Mouse (Mus musculus) heart, embryonic 14.5 days (tissue): ENCODE measurements around the gene Elovl7. TPM values are rescaled to one million over a fixed set of nuclear protein-coding genes. Genes with fewer than 3 reads are reported as not detected.

Experiments
- ATAC-seq: fragments of 200-750 bp; cut with Nextera tagmentation; 2 replicates; pipeline ENCODE4 v1.8.0; 2017; ENCODE audit warnings: low read depth, moderate TSS enrichment; ENCODE audit not compliant: insufficient number of reproducible peaks, insufficient read depth, low FRiP score
- H3K27ac ChIP-seq, 2 experiments: fragments of 200-500 bp in 1 of 2; fragments of 300-500 bp in 1 of 2; sonication (generic) in 1 of 2; replicated peaks in 1 of 2; 2 replicates each; pipeline ENCODE4 v1.5.1; 2012 to 2014; ENCODE audit warnings: low read depth in 2 of 2, low read length in 2 of 2, control low read depth in 1 of 2, mild to moderate bottlenecking in 1 of 2, mixed read lengths in 1 of 2; ENCODE audit not compliant: control insufficient read depth in 1 of 2, insufficient read depth in 1 of 2
- H3K27me3 ChIP-seq: fragments of 300-500 bp; sonication (generic); 2 replicates; pipeline ENCODE4 v1.6.1; 2014; ENCODE audit warnings: mild to moderate bottlenecking, low read length, control low read depth; ENCODE audit not compliant: control insufficient read depth, insufficient read depth
- H3K36me3 ChIP-seq: fragments of 300-500 bp; sonication (generic); 2 replicates; pipeline ENCODE4 v1.6.1; 2014; ENCODE audit warnings: mild to moderate bottlenecking, control low read depth, low read length, mixed read lengths; ENCODE audit not compliant: control insufficient read depth, insufficient read depth
- H3K4me1 ChIP-seq, 2 experiments: fragments of 200-500 bp in 1 of 2; fragments of 300-500 bp in 1 of 2; sonication (generic) in 1 of 2; 2 replicates each; pipeline ENCODE4 v1.6.1; 2012 to 2014; ENCODE audit warnings: low read length in 2 of 2, control low read depth in 1 of 2, mixed read lengths in 1 of 2; ENCODE audit not compliant: control insufficient read depth in 2 of 2, insufficient read depth in 2 of 2
- H3K4me2 ChIP-seq: fragments of 300-500 bp; sonication (generic); 2 replicates; pipeline ENCODE4 v1.6.1; 2014; ENCODE audit warnings: mild to moderate bottlenecking, low read length
- H3K4me3 ChIP-seq, 2 experiments: fragments of 200-500 bp in 1 of 2; fragments of 300-500 bp in 1 of 2; sonication (generic) in 1 of 2; 2 replicates each; pipeline ENCODE4 v1.5.1; 2012 to 2014; ENCODE audit warnings: low read length in 2 of 2, mild to moderate bottlenecking in 2 of 2, control low read depth in 1 of 2, low read depth in 1 of 2, moderate library complexity in 1 of 2; ENCODE audit not compliant: control insufficient read depth in 1 of 2, insufficient read depth in 1 of 2
- H3K9ac ChIP-seq: fragments of 300-500 bp; sonication (generic); 2 replicates; pipeline ENCODE4 v1.6.1; 2014; ENCODE audit warnings: mild to moderate bottlenecking, low read length
- H3K9me3 ChIP-seq: fragments of 300-500 bp; sonication (generic); 2 replicates; pipeline ENCODE4 v1.6.1; 2016; ENCODE audit warnings: low read length, control low read depth; ENCODE audit not compliant: control insufficient read depth
- WGBS: fragments of 180-500 bp; shearing (Covaris S2); extraction: QIAGEN DNeasy Blood & Tissue Kit; methylation state at CpG from one replicate; pipeline ENCODE4 v1.1.7; 2014; 5-methylcytosine and 5-hydroxymethylcytosine counted together
- polyA plus RNA-seq: library from polyadenylated mRNA; unstranded; fragments of >200 nt; fragmentation: Nextera tagmentation; extraction: Ambion mirVana; gene quantifications from 2 replicates; pipeline ENCODE4 v1.2.1, GENCODE M21; 2014

The Elovl7 gene
- polyA plus RNA-seq, 1 experiment from 2014 or later = 2.9 TPM

DNA sequence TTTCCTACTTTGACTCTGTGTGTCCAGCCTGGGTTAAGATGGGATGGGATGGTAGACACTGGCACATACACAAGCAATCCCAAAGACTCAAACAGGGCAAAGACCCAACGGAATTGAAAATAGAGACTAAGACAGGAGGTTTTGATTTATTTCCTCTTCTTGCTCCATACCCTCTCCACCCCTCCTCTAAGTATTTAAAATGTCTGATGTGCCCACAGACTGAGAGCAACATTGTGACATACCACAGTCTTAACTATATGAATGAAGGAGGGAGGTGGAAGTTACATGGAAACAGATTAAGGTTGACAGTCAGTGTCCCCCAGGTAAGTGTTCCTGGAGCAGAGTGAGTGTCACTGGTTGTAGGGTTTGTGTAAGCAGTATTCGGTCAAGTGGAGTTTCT lies 70.1 kb downstream of the Elovl7 start:
- peaks cover 22% of the 10 kb centered on the region for H3K27me3 ChIP-seq
- no peaks in the 10 kb centered on the region for H3K9me3 ChIP-seq
- H3K4me1 ChIP-seq = no peaks in the 10 kb centered on the region
- 84% methylated on average over 2 of the region's 2 CpGs for WGBS
- H3K9ac ChIP-seq = no peak overlapping the region
- no peaks in the 10 kb centered on the region for H3K36me3 ChIP-seq
- H3K4me2 ChIP-seq = no peak overlapping the region
- no peak overlapping the region for H3K4me3 ChIP-seq
- H3K27ac ChIP-seq = no peak overlapping the region
- ATAC-seq = no peak

GRCm38 (mm10) chr13:108287953-108288352 lies 73.7 kb downstream of the Elovl7 start:
- H3K9me3 ChIP-seq = peaks cover 3% of the 10 kb centered on the region; the same call in 1 of the 2 replicates
- 43% methylated on average over 3 of the region's 3 CpGs for WGBS
- ATAC-seq = no peak

GRCm38 (mm10) chr13:108289436-108289835 lies 75.2 kb downstream of the Elovl7 start:
- Histone ChIP-seq H3K27ac (no peak overlapping the region), H3K4me2 (no peak overlapping the region)
- ATAC-seq = no peak

More at GRCm38 (mm10) chr13:108287953-108288352, 73.7 kb downstream of the Elovl7 start:
- peaks cover 17% of the 10 kb centered on the region; the same call in 1 of the 2 replicates for H3K27me3 ChIP-seq
- H3K27ac ChIP-seq = no peak overlapping the region
- no peaks in the 10 kb centered on the region for H3K36me3 ChIP-seq
- no peak overlapping the region for H3K4me2 ChIP-seq
- no peaks in the 10 kb centered on the region for H3K4me1 ChIP-seq
- H3K9ac ChIP-seq = no peak overlapping the region
- no peak overlapping the region for H3K4me3 ChIP-seq

DNA sequence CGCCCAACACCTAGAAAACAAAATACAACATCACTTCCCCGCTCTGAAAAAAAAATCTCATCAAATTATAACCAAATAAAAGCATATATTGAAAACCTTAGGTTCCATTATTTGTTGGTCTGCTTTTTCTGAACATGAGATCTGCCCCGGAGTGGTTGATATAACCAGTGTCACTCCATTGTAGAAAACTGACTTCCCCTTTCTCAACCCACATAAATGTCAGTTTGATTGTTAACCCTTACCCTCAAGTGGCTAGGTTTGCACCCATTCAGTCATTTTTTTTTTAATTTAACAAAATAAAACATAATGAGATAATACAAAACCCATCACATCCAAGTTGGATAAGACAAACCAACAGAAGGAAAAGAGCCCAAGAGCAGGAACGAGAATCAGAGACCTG lies 76.1 kb downstream of the Elovl7 start:
- H3K36me3 ChIP-seq = no peaks in the 10 kb centered on the region
- H3K9ac ChIP-seq = no peak overlapping the region
- H3K4me2 ChIP-seq = no peak overlapping the region
- H3K4me1 ChIP-seq = no peaks in the 10 kb centered on the region
- 82% methylated on average over 4 of the region's 4 CpGs for WGBS
- H3K9me3 ChIP-seq = peaks cover 3% of the 10 kb centered on the region; the same call in 1 of the 2 replicates
- no peak for ATAC-seq
- no peak overlapping the region for H3K4me3 ChIP-seq
- no peak overlapping the region for H3K27ac ChIP-seq
- peaks cover 21% of the 10 kb centered on the region; the same call in 1 of the 2 replicates for H3K27me3 ChIP-seq

More at GRCm38 (mm10) chr13:108289436-108289835, 75.2 kb downstream of the Elovl7 start:
- H3K27me3 ChIP-seq = peaks cover 21% of the 10 kb centered on the region; the same call in 1 of the 2 replicates
- no peak overlapping the region for H3K4me3 ChIP-seq
- H3K9ac ChIP-seq = no peak overlapping the region
- no peaks in the 10 kb centered on the region for H3K4me1 ChIP-seq
- H3K9me3 ChIP-seq = peaks cover 3% of the 10 kb centered on the region; the same call in 1 of the 2 replicates
- no peaks in the 10 kb centered on the region for H3K36me3 ChIP-seq
- 66% methylated on average over 3 of the region's 3 CpGs for WGBS

DNA sequence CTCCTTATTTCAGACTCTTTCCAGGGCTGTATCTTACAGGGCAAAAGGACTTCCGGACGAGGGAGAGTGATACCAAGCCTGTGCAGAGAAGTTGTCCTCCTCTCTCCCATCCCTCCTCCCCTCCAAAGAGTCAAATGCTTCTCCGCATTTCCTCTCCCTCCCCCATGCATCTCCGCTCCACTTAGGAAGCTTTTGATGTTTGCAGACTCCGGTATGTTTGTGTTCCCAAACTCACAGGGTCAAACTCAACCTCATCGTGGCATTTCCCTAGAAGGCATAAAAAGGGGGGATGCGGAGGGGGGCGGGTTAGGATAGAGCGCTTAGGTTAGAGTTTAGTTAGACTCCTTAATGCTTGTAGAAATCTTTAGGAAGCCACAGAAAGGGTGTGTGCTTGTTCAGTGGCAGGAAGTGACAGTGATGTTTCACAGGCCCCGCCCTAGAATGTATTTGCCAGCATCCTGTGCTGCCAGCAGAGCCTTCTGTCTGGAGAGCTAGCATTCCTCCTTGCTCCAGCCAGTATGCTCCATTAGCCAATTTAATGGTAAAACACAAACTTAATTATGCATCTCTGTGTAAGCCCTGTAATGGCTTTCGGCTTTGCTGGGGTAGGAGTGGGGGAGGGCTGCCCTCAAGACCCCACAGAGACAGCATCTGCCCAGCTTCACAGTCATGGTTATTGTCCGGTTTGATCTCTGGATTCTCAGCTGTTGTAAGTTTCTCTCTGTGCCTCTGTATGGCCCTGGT lies 83.3 kb downstream of the Elovl7 start:
- Histone ChIP-seq H3K4me1 (peaks cover 6 to 8% of the 10 kb centered on the region in 2 experiments), H3K4me3 (peak overlapping the region; percentile 19 to 34; a peak in 3 of 4 replicates), H3K36me3 (no peaks in the 10 kb centered on the region), H3K4me2 (peak overlapping the region; percentile 51), H3K9ac (no peak overlapping the region; the same call in 1 of the 2 replicates), H3K27ac (peak overlapping the region in 1 of 2 experiments; percentile 61; a peak in 3 of 4 replicates), H3K27me3 (peaks cover 27% of the 10 kb centered on the region), H3K9me3 (no peaks in the 10 kb centered on the region)
- 7% methylated on average over 12 of the region's 12 CpGs for WGBS
- ATAC-seq = peak; percentile 70

GRCm38 (mm10) chr13:108298241-108298640 lies 84.0 kb downstream of the Elovl7 start:
- 45% methylated on average over 5 of the region's 5 CpGs for WGBS
- no peak overlapping the region for H3K9ac ChIP-seq
- H3K4me2 ChIP-seq = no peak overlapping the region
- H3K27me3 ChIP-seq = peaks cover 32% of the 10 kb centered on the region
- no peaks in the 10 kb centered on the region for H3K36me3 ChIP-seq
- H3K27ac ChIP-seq = no peak overlapping the region
- peaks cover 6 to 8% of the 10 kb centered on the region in 2 experiments for H3K4me1 ChIP-seq
- H3K9me3 ChIP-seq = no peaks in the 10 kb centered on the region
- H3K4me3 ChIP-seq = no peak overlapping the region
- no peak for ATAC-seq

- no peak overlapping the region for H3K9ac ChIP-seq
- H3K4me3 ChIP-seq = no peak overlapping the region
- no peak overlapping the region for H3K27ac ChIP-seq
- ATAC-seq = no peak
- peaks cover 6 to 8% of the 10 kb centered on the region in 2 experiments for H3K4me1 ChIP-seq
- no peak overlapping the region for H3K4me2 ChIP-seq
- H3K36me3 ChIP-seq = no peaks in the 10 kb centered on the region
- H3K9me3 ChIP-seq = no peaks in the 10 kb centered on the region
- 12% methylated on average over 5 of the region's 5 CpGs for WGBS
- H3K27me3 ChIP-seq = peaks cover 44% of the 10 kb centered on the region
Observed at GRCm38 (mm10) chr13:108300346-108300950, 86.2 kb downstream of the Elovl7 start.
